Mouse (Mus musculus): ENCODE results near the gene Psmb8. TPM values are rescaled to one million over a fixed set of nuclear protein-coding genes. Genes with fewer than 3 reads are reported as not detected.

The Psmb8 gene
- polyA plus RNA-seq, 1 experiment from 2014 or later: 15.4 TPM

DNA sequence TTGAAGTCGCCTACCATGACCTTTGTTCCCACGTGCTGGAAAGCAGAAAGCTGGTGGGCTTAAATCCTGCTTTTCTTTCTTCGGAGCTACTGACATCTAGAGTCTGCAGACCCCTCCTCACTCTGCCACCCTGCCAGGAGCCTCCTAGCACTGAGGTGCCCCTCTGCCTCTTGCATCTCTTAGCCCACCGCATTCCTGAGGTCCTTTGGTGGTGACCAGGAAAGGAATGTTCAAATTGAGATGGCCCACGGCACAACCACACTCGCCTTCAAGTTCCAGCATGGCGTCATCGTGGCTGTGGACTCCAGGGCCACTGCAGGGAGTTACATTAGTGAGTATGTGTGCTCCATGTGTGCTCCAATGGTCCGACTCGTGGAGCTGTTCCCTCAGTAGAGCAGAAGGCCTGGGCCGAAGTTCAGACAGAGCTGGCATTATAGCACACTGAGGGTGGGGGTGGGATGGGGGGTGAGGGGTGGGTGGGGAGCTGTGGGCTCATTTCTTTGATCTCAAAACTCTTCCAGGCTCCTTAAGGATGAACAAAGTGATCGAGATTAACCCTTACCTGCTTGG lies 1.6 kb downstream of the Psmb8 start:
- no peaks in the 10 kb centered on the region for H3K9me3 ChIP-seq (replicated peaks; ENCODE audit: control insufficient read depth, low read length)
- H3K4me3 ChIP-seq (replicated peaks; ENCODE audit: low read length): no peak overlapping the region
- no peak for ATAC-seq (ENCODE audit: insufficient read depth, low FRiP score)
- H3K27me3 ChIP-seq (ENCODE audit: control insufficient read depth, insufficient read depth, low read length): peaks cover 30% of the 10 kb centered on the region
- H3K9ac ChIP-seq (ENCODE audit: low read length): no peak overlapping the region
- H3K4me2 ChIP-seq (ENCODE audit: low read depth, low read length): no peak overlapping the region
- peaks cover 10% of the 10 kb centered on the region for H3K4me1 ChIP-seq (ENCODE audit: control insufficient read depth, insufficient read depth, low read length)
- 66% methylated on average over 12 of the region's 12 CpGs for WGBS
- no peak overlapping the region for H3K27ac ChIP-seq (ENCODE audit: low read length)
- H3K36me3 ChIP-seq (ENCODE audit: control insufficient read depth, insufficient read depth, low read length): no peaks in the 10 kb centered on the region

DNA sequence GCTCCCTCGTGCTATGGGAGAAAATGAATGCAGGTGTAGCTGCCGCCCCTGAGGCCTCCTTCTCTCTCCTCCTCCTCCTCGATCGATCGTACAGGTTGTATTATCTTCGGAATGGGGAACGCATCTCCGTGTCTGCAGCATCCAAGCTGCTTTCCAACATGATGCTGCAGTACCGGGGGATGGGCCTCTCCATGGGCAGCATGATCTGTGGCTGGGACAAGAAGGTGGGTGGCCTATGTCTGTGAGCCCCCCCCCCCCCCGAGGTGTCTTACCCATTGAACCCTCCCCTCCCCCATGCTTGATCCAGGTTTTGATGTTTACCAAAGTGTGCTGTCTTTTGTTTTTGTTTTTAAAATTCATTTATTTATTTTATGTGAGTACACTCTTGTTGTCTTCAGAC lies 2.5 kb downstream of the Psmb8 start:
- no peaks in the 10 kb centered on the region for H3K36me3 ChIP-seq (ENCODE audit: control insufficient read depth, insufficient read depth, low read length)
- no peak overlapping the region for H3K4me2 ChIP-seq (ENCODE audit: low read depth, low read length)
- ATAC-seq (ENCODE audit: insufficient read depth, low FRiP score): no peak
- peaks cover 30% of the 10 kb centered on the region for H3K27me3 ChIP-seq (ENCODE audit: control insufficient read depth, insufficient read depth, low read length)
- H3K4me3 ChIP-seq (replicated peaks; ENCODE audit: low read length): no peak overlapping the region
- no peak overlapping the region for H3K27ac ChIP-seq (ENCODE audit: low read length)
- H3K9ac ChIP-seq (ENCODE audit: low read length): no peak overlapping the region
- 85% methylated on average over 10 of the region's 10 CpGs for WGBS
- H3K9me3 ChIP-seq (replicated peaks; ENCODE audit: control insufficient read depth, low read length): no peaks in the 10 kb centered on the region
- H3K4me1 ChIP-seq (ENCODE audit: control insufficient read depth, insufficient read depth, low read length): peaks cover 13% of the 10 kb centered on the region

DNA sequence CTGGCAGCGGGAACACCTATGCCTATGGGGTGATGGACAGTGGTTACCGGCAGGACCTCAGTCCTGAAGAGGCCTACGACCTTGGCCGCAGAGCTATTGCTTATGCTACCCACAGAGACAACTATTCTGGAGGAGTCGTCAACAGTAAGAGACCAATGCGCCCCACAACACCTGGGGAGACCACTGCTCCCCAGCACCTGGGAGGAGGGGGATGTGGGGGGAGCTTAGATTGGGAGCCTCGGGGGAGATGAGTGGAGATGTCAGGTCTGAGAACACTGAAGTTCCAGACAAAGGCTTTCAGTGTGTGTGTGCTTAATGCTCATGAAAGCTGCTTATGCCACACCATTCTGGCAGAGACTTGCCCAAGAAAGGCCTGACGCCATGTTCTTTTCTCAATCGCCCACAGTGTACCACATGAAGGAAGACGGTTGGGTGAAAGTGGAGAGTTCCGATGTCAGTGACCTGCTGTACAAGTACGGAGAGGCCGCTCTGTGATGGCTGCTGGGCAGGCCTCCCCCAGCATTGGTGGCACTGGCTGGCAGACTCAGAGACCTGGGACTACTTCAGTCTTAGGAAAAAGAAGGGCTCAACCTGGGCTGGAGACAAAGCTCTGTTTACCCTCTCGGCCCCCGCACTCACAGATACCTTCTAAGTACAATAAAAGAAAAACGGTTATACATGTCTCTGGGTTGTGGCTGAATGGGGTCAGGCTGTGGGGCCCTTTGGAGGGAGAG lies 3.4 kb downstream of the Psmb8 start:
- Histone ChIP-seq H3K4me1 (ENCODE audit: control insufficient read depth, insufficient read depth, low read length) (peaks cover 19% of the 10 kb centered on the region), H3K9ac (ENCODE audit: low read length) (no peak overlapping the region), H3K27me3 (ENCODE audit: control insufficient read depth, insufficient read depth, low read length) (peaks cover 30% of the 10 kb centered on the region), H3K27ac (ENCODE audit: low read length) (no peak overlapping the region), H3K36me3 (ENCODE audit: control insufficient read depth, insufficient read depth, low read length) (no peaks in the 10 kb centered on the region), H3K4me2 (ENCODE audit: low read depth, low read length) (no peak overlapping the region), H3K4me3 (replicated peaks; ENCODE audit: low read length) (no peak overlapping the region), H3K9me3 (replicated peaks; ENCODE audit: control insufficient read depth, low read length) (no peaks in the 10 kb centered on the region)
- 85% methylated on average over 16 of the region's 16 CpGs for WGBS
- no peak for ATAC-seq (ENCODE audit: insufficient read depth, low FRiP score)

DNA sequence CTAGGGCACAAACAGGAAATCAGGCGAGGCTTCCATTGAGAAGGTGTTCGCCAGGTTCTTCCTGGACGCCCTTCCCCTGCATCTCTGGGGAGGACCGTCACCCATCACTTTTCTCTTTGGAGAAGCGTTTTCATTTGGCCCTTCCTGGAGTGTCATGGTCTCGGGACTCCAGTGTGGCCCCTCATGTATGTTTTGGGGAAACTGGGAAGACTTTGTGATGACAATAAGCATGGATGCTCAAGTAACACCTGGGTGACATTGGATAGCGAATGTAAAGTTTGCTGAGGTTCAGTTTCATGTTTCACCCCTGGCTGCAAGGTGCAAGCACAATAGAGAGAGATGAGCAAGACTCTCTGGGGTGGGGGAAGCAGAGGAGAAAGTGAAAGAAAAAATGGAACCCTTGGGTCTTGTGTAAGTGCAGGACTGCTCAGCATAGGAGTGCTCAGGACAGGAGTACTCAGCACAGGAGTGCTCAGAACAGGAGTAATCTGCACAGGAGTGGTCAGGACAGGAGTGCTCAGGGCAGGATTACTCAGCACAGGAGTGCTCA lies 4.1 kb downstream of the Psmb8 start:
- WGBS: 67% methylated on average over 7 of the region's 7 CpGs
- no peak overlapping the region for H3K9ac ChIP-seq (ENCODE audit: low read length)
- peaks cover 19% of the 10 kb centered on the region for H3K4me1 ChIP-seq (ENCODE audit: control insufficient read depth, insufficient read depth, low read length)
- H3K36me3 ChIP-seq (ENCODE audit: control insufficient read depth, insufficient read depth, low read length): no peaks in the 10 kb centered on the region
- H3K27ac ChIP-seq (ENCODE audit: low read length): no peak overlapping the region
- no peak for ATAC-seq (ENCODE audit: insufficient read depth, low FRiP score)
- no peaks in the 10 kb centered on the region for H3K9me3 ChIP-seq (replicated peaks; ENCODE audit: control insufficient read depth, low read length)
- H3K27me3 ChIP-seq (ENCODE audit: control insufficient read depth, insufficient read depth, low read length): peaks cover 24% of the 10 kb centered on the region
- no peak overlapping the region for H3K4me3 ChIP-seq (replicated peaks; ENCODE audit: low read length)
- no peak overlapping the region for H3K4me2 ChIP-seq (ENCODE audit: low read depth, low read length)

DNA sequence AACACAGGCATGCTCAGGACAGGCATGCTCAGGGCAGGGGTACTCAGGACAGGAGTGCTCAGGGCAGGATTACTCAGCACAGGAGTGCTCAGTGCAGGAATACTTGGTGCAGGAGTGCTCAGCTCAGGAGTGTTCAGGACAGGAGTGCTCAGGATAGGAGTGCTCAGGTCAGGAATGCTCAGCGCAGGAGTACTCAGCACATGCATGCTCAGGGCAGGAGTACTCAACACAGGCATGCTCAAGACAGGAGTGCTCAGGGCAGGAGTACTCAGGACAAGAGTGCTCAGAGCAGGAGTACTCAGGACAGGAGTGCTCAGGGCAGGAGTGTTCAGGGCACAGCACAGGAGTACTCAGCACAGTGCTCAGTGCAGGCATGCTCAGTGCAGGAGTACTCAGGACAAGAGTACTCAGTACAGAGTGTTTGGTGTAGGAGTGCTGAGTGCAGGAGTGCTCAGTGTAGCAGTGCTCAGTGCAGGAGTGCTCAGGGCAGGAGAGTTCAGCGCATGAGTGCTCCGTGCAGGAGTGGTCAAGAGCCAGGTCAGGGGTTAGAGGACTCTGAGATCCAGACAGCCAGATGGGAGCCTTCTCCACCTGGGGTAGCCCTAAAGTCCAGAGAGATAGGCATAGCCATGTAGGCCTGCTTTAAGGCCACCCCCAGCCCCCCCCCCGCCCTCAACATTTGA lies 5.4 kb downstream of the Psmb8 start:
- WGBS: 78% methylated on average over 4 of the region's 4 CpGs
- no peak overlapping the region for H3K9ac ChIP-seq (ENCODE audit: low read length)
- H3K4me3 ChIP-seq (replicated peaks; ENCODE audit: low read length): no peak overlapping the region
- H3K4me1 ChIP-seq (ENCODE audit: control insufficient read depth, insufficient read depth, low read length): peaks cover 14% of the 10 kb centered on the region
- H3K27ac ChIP-seq (ENCODE audit: low read length): no peak overlapping the region
- ATAC-seq (ENCODE audit: insufficient read depth, low FRiP score): no peak
- no peaks in the 10 kb centered on the region for H3K36me3 ChIP-seq (ENCODE audit: control insufficient read depth, insufficient read depth, low read length)
- H3K9me3 ChIP-seq (replicated peaks; ENCODE audit: control insufficient read depth, low read length): no peaks in the 10 kb centered on the region
- H3K27me3 ChIP-seq (ENCODE audit: control insufficient read depth, insufficient read depth, low read length): peaks cover 15% of the 10 kb centered on the region
- no peak overlapping the region for H3K4me2 ChIP-seq (ENCODE audit: low read depth, low read length)

DNA sequence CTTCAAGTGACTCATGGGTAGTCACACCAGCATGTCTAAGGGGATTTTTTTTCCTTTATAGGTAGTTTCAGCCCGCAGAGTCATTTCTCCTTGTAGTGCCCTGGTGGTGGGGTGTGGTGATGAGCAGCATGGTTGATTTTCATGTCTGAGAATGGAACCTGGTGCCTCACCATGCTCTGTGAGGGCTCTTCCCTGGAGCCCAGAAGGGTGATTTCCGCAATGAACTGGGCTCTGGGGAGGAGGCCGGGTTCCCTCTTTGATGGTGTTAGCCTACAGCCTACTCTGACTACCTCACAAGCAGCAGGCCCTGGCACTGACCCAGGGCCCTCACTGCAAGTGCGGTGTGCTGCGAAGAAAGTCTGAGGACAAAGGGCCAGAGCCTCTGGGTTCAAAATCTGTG lies 5.9 kb downstream of the Psmb8 start, which contains the start of gene Tap2:
TSS of gene Tap2 (plus strand) at position 84 of the 400 bp plus-strand sequence.
- H3K4me1 ChIP-seq (ENCODE audit: control insufficient read depth, insufficient read depth, low read length): peaks cover 9% of the 10 kb centered on the region
- peaks cover 13% of the 10 kb centered on the region for H3K27me3 ChIP-seq (ENCODE audit: control insufficient read depth, insufficient read depth, low read length)
- 78% methylated on average over 5 of the region's 5 CpGs for WGBS
- H3K27ac ChIP-seq (ENCODE audit: low read length): no peak within 1 kb of the TSS
- no peaks in the 10 kb centered on the region for H3K9me3 ChIP-seq (replicated peaks; ENCODE audit: control insufficient read depth, low read length)
- peak within 1 kb of the TSS; percentile 98 for H3K4me2 ChIP-seq (ENCODE audit: low read depth, low read length)
- ATAC-seq (ENCODE audit: insufficient read depth, low FRiP score): no peak
- no peaks in the 10 kb centered on the region for H3K36me3 ChIP-seq (ENCODE audit: control insufficient read depth, insufficient read depth, low read length)
- peak within 1 kb of the TSS; percentile 84 for H3K4me3 ChIP-seq (replicated peaks; ENCODE audit: low read length)
- H3K9ac ChIP-seq (ENCODE audit: low read length): peak within 1 kb of the TSS; percentile 81

DNA sequence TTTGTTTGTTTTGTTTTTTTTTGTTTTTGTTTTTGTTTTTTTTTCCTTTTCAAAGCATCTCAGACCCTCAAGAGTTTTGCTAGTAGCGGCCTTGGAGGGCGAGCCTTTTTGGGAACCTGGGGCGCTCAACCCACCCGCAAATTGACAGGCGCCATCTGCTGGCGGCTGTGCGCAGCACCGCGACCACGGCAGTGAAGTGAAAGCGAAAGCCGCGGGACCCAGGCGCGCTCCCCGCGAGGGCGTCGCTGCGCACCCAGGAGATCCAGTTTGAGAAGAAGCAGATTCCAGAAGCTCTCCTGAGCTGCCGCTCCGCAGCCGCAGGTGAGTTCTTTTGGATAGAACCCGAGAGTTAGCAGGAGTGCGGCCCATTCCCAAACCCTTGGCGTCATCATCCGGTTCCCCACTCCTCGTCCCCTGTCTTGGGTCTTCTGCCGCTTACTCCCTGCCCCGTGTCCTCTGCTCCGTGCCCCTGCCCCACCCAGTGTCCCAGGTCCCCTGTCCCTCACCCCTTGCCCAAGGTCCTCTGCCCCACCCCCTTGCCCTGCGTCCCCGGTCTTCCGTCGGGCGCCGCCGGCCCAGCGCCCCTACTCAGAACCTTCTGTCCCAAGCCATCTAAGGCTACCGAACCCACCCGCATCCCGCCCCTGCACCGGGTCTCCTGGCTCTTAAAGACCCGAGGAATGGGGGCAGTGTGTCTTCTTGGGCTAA lies 6.9 kb downstream of the Psmb8 start:
- H3K27me3 ChIP-seq (ENCODE audit: control insufficient read depth, insufficient read depth, low read length): peaks cover 7% of the 10 kb centered on the region
- peak overlapping the region; percentile 81 for H3K9ac ChIP-seq (ENCODE audit: low read length)
- peak; percentile 67; the same call in 1 of the 2 replicates for ATAC-seq (ENCODE audit: insufficient read depth, low FRiP score)
- H3K9me3 ChIP-seq (replicated peaks; ENCODE audit: control insufficient read depth, low read length): no peaks in the 10 kb centered on the region
- no peak overlapping the region for H3K27ac ChIP-seq (ENCODE audit: low read length)
- H3K36me3 ChIP-seq (ENCODE audit: control insufficient read depth, insufficient read depth, low read length): no peaks in the 10 kb centered on the region
- H3K4me1 ChIP-seq (ENCODE audit: control insufficient read depth, insufficient read depth, low read length): peaks cover 8% of the 10 kb centered on the region
- H3K4me2 ChIP-seq (ENCODE audit: low read depth, low read length): peak overlapping the region; percentile 98
- 2% methylated on average over 44 of the region's 44 CpGs for WGBS
- peak overlapping the region; percentile 84 for H3K4me3 ChIP-seq (replicated peaks; ENCODE audit: low read length)

DNA sequence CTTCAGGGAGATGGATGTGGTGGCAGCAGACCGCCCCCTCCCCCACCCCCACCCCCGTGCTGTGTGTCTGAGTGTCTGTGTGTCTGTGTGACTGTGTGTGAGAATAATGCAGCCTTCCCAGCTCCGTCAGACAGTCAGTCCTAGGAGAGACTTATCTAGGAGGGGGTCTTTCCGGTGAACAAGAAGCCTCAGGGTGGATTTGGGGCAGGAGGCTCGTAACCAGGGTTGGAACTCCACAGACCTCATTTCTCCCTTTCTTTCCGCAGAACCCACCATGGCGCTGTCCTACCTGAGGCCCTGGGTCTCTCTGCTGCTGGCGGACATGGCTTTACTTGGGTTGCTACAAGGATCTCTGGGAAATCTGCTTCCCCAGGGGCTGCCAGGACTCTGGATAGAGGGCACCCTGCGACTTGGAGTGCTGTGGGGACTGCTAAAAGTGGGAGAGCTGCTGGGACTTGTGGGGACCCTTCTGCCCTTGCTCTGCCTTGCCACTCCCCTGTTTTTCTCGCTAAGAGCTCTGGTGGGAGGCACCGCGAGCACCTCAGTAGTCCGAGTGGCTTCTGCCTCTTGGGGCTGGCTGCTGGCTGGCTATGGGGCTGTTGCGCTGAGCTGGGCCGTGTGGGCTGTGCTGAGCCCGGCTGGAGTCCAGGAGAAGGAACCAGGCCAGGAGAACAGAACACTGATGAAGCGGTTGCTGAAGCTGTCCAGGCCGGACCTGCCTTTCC lies 7.7 kb downstream of the Psmb8 start:
- Histone ChIP-seq H3K4me3 (replicated peaks; ENCODE audit: low read length) (peak overlapping the region; percentile 84), H3K36me3 (ENCODE audit: control insufficient read depth, insufficient read depth, low read length) (no peaks in the 10 kb centered on the region), H3K4me2 (ENCODE audit: low read depth, low read length) (peak overlapping the region; percentile 98), H3K4me1 (ENCODE audit: control insufficient read depth, insufficient read depth, low read length) (peaks cover 8% of the 10 kb centered on the region), H3K27me3 (ENCODE audit: control insufficient read depth, insufficient read depth, low read length) (peaks cover 3% of the 10 kb centered on the region), H3K9me3 (replicated peaks; ENCODE audit: control insufficient read depth, low read length) (no peaks in the 10 kb centered on the region; the same call in 1 of the 2 replicates), H3K9ac (ENCODE audit: low read length) (peak overlapping the region; percentile 81), H3K27ac (ENCODE audit: low read length) (no peak overlapping the region)
- WGBS: 18% methylated on average over 18 of the region's 18 CpGs
- peak; percentile 39; the same call in 1 of the 2 replicates for ATAC-seq (ENCODE audit: insufficient read depth, low FRiP score)
